Mouse (Mus musculus): ENCODE results near the gene Naa38.

Gene Naa38

GRCm38 (mm10) chr11:69395235-69395633, at the start of gene Naa38, which contains the start of gene Cyb5d1:
Naa38 (plus strand) TSS chr11:69395487.
Cyb5d1 (minus strand) TSS chr11:69395631.
- DNase-seq, result peak; percentile 78 to 85

GRCm38 (mm10) chr11:69346441-69346840, 48.8 kb upstream of the Naa38 start:
- DNase-seq, result no peak

DNA sequence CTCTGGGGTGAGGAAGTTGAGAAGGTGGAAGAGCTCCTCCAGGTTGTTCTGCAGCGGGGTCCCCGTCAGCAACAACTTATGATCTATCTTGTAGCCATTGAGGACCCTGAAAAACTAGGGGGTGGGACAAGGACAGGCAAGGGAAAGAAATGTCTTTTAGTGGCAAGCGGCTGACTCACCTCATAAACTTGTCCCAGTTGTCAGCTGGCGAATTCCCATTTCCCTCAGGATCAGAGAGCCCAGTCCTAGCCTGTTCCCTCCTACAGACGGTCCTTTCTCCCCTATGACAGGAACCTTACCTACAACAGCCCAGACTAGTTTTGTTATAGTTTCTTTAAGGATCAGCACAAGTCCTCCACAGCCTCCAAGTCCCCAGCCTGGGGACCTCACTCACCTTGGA, 38.7 kb upstream of the Naa38 start:
- DNase-seq, result no peak

DNA sequence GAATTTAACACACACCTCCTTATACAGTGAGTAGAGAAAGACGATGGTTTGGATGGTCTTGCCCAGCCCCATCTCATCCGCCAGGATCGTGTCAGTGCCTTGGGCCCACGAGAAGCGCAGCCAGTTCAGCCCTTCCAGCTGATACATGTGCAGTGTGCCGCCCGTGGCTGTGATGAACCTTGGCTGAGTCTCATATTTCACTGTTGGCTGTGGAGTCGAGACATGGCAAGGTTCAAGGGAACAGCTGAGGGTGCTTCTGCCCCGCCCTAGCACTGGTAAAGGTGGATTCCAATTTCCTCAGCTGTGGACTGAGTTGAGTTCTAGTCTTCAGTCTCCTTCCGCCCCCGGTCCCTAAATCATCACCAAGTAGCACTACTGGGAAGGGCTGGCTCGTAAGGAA, 37.6 kb upstream of the Naa38 start:
- DNase-seq, result no peak

GRCm38 (mm10) chr11:69362021-69362420, 33.3 kb upstream of the Naa38 start:
- no peak for DNase-seq

DNA sequence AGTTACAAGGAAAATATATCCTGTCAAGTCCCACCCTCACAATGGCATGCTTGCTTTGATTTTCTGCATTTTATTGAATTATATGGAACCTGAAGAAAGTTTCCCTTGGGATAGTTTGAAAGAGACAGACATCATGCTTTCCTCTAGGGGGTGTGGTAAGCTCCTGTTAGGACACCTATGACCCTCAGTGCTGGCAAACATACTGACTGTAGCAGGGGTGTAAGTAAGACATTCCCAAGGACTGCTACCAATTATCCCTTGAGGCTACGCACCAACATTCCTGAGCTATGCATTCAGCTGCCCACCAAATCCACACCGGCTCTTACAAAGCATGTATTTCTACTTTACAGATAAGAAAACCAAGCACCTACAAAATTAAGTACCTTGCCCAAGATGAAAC, 32.8 kb upstream of the Naa38 start:
- DNase-seq, result no peak

DNA sequence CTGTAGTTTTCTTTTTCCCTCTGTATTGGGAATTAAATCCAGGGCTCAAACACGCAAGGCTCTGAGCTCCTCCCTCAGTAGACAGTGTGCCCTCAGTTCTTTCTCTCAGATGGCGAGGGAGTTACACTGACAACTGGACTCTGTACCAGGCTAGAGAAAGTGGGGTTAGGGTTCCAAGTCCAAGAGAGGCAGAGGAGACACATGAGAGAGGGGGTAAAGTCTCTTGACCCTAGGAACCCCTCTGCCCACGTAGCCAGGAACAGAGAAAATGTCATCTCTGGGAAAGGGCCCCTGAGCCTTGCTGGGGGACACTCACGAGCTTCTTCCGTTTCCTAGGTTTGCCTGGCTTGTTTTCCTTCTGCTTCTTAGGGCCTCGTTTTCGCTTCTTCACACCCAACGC, 30.9 kb upstream of the Naa38 start:
- DNase-seq, result no peak

- peak; percentile 44 to 53 for DNase-seq
Observed at GRCm38 (mm10) chr11:69364910-69365309, 30.4 kb upstream of the Naa38 start.

DNA sequence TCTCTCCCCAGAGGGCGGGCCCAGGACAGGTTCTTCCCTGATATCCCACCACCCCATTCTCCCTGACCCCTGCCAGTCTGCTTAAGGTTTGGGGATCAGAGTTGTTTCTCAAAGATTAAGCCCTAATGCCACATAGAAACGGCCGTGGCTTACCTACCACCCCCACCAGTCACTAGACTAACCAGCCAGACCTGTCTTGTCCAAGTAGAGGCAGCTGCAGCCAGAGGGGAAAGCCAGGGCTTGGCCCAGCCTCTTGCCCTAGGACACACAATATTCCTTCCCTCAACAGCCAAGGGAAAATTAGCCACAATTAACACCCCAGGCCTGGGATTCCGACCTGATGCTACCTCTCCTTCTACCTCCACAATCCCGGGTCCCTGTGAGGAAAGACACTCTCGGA, 29.6 kb upstream of the Naa38 start:
- no peak for DNase-seq

DNA sequence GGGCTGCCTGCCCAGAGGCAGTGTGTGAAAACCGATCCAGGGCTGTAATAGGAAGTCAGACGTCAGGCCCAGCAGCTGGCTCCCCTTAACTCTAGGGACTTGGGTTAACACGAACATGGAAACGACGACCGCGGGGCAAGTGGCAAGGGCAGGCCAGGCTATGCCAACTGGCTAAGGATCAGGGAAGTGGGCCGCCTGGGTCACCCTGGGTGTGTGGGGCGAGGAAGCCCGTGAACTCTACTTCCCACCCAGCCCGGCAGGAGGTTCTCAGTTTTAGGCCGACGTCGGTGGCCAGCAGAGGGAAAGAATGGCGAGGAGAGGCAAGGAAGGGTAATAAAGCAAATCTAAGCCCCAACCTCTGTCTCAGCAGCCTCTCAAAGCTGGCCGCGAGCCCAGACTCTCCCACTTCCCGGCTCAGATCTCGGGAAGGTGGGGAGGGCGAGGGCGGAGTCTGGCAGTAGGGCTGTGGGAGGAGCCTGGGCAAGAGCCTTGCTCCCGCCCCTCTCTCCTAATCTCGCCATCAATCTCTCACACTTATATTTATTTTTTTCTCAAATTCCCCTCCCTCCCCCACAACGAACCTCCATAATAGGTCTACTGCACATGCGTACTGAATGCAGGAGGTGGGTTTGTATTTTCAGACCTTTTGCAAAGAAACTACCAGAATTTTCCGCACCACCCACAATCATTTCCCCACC, 29.0 kb upstream of the Naa38 start:
- DNase-seq, result peak; percentile 84 to 87

DNA sequence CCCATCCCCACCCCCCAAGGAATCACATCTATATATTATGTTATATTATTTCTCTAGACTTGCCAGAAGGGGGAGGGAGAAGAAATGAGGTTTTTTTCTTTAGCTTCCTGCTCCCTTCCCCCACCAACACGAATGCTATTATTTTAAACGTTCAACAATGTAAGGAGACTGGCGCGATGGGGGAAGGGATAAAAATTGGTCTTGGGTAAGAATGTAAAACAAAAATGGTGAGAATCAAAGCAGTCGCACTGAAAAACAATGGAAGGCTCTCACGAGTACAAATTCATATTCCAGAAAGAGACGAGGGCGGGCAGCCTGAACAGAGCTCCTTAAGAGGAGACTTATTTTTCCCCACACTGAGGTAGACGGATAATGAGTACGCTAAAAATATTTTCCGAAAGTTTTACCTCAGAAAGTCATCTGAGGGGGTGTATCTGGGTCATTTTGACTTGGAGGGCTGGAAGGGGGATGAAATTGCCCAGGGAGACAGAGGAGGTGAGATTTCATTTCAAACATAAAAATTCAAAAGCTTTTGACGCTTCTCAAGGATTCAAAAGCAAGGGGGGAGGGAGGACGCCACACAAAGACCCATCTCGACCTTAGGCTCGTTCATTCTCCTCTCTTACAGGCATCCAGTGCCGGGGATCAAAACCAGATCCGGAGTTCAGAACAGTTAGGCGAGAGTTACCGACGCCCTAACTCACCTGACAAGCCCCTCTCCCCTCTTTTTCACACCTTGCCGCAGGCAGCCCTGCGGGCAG, 28.3 kb upstream of the Naa38 start:
- DNase-seq, result peak in 1 of 2 experiments; percentile 46

DNA sequence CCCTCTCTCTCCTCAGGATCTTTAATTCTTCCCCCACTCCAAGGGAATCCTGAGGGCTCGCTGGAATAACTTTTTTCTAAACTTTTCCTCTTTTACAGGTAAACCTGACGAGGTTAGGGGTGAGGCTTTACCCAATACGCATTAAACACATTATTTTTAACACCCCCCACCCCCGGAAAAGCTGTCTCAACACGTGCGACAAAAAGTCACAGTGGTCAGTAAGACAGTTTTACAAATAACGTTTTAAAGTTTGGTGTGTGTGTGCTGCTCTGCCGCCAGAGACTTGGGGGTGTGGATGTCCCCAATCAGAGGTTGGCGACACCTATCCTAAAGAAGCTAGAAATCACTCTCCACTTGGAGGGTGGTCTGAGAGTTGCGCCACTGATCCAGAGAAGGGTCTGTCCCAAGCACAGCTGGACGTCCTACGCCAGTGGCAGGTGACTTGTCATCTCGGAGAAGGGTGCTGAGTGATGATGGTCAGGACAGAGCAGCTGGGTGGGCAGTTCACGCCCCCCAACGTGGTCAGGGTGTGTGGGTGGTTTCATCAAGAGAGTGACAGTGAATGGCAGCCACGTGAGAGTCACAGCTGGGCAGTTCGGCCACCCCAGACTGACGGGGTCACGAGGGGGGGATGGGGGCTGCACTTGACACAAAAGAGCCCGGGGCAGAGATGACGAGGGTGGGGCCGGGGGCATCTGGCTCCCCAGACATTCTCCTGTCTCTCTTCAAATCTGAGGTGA, 27.5 kb upstream of the Naa38 start:
- DNase-seq, result peak; percentile 48 to 50

- peak; percentile 48 to 61 for DNase-seq
Observed at GRCm38 (mm10) chr11:69368356-69369214, 26.7 kb upstream of the Naa38 start.

DNA sequence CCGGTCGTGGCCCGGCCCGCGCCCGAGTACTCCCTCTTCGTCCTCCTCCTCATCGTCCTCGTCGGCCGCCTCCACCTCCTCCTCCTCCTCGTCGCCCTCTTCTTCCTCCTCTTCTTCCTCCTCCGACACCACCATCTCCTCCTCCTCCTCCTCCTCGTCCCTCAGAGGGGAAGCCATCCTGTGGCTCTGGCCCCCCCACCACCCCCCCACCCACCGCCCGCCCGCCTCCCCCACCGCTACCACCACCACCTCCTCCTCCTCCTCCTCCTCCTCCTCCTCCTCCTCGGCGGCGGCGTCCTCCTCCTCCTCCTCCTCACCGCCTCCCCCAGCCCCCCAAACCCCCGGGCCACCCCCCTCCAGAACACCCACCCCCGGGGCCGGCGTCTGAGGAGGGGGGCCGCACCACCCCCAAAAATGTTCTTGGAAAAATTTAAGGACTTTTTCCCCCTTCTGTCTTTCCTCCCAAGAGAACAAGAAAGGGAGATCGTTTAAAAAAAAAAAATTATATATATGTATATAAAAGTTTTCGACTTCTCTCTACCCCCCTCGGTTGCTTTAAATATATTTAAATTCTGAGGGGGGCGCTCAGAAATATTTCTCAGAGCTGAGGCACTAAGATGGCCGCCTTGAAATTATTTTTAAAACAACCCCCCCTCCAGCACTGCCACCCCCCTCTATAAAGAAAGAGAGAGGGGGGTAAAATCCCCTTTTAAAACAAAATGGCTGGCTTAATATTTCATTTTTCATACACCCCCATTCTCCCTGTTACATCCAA, 25.9 kb upstream of the Naa38 start, which contains the start of gene Chd3:
Chd3 (minus strand) TSS at position 192 of the 775 bp plus-strand sequence.
- no peak for DNase-seq

DNA sequence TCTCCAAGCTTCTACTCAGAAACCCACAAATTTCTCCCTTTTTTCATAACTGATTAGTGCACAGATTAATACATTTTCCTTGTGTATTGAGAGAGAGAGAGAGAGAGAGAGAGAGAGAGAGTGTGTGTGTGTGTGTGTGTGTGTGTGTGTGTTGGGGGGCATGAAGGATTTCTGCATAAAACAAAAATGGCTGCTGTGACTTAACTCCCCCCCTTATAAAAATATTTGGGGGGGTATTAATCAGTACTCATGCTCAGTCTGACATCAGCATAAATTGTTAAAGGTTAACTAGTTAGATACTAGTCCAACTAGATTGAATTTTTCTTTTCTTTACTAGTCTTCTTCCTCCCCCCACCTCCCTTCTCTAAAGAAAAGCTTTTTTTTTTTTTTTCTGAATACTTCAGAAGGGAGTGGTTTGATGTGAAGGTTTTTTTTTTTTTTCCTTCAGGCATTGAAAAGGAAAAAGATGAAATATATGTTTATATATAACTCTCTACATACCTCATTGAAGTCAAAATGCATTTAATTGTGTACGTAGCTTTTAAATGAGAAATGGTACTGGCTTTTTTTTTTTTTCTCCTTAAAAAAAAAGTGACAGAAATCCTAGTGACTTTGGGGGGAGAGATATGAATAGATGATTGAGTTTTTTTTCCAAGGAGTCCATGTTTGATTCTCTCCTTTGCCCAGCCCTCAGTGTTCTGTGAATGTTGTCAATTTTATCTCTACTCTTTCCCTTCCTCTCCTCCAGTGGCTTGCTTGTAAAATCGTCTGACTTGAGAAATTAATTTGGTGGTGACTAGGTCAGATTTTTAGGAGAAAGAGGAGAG, 25.1 kb upstream of the Naa38 start:
- no peak for DNase-seq

DNA sequence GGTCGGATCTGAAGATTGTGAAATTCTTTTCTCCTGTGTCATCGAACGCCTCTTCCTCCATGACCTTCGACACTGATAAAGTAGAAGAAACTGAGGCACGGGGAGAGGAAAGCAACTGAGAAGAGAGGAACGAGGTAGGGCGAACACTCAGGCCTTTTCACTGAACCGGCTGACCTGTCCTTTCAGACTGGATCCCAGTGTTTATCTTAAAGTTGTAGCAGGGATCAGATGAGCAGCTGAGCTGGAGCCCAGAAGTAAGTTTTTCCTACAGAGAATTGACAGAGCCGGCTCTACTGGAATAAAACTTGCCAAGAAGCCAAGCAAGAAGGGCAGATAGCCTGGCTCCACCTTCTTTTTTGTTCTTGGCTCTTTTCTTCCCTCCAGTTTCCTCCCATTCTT, 24.5 kb upstream of the Naa38 start:
- no peak for DNase-seq

- DNase-seq, result no peak
Observed at GRCm38 (mm10) chr11:69371601-69372000, 23.7 kb upstream of the Naa38 start.

GRCm38 (mm10) chr11:69372056-69372779, 23.1 kb upstream of the Naa38 start:
- DNase-seq, result no peak

- DNase-seq, result no peak
Observed at GRCm38 (mm10) chr11:69372780-69373170, 22.5 kb upstream of the Naa38 start.

Data from spleen, adult 18-20 months (tissue).